23 mouse cellular contexts compared by ENCODE assay signal in the genomic region with DNA sequence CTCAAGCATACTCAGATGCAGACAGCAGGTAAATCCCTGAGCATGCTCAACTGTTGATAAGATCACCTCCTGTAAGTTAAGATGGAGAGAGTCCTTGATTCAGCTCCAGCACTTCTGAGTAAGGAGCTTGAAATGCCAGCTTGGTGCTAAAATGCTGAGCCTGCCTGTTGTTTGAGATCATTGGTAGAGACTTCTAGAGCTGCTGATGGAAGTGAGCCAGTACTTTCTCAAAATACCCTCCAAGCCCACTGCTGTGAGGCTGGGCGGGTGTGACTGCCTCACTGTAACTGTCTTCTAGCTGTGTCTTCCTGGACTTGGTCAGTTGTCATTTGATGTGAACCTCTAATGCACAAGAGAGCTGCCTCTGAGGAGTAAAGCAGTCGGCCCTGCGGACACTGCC. TPM values are rescaled to one million over a fixed set of nuclear protein-coding genes. Genes with fewer than 3 reads are reported as not detected.
DNase-seq lines count a peak whose midpoint lies in the region; ATAC-seq and TF ChIP-seq lines count a peak whose summit lies in the region.
"Had no signal": no experiment of that assay in that cellular context is flagged by ENCODE, and none has a peak within 500 bp of the region (broad histone marks: within the 10 kb centered on the region; RNA-seq: fewer than 3 reads in every experiment).

No protein-coding gene starts in this region.

- H3K27ac ChIP-seq in midbrain, postnatal 0 days (ENCODE audit: low read depth, low read length) = no peak overlapping the region
- no peak overlapping the region for H3K27ac ChIP-seq in midbrain, embryonic 13.5 days
- H3K27ac ChIP-seq: embryonic facial prominence, embryonic 13.5 days; heart, embryonic 13.5 days; stomach, embryonic 15.5 days had no signal

- no peak overlapping the region for H3K4me2 ChIP-seq in midbrain, postnatal 0 days (ENCODE audit: low read depth, low read length, poor library complexity, severe bottlenecking)
- H3K4me2 ChIP-seq in midbrain, embryonic 13.5 days (replicated peaks) = no peak overlapping the region
- H3K4me2 ChIP-seq: embryonic facial prominence, embryonic 13.5 days; heart, embryonic 13.5 days; liver, embryonic 11.5 days; stomach, embryonic 15.5 days had no signal

- H3K9me3 ChIP-seq in midbrain, postnatal 0 days (ENCODE audit: low read length) = no peaks in the 10 kb centered on the region
- H3K9me3 ChIP-seq in midbrain, embryonic 13.5 days = no peaks in the 10 kb centered on the region
- H3K9me3 ChIP-seq: embryonic facial prominence, embryonic 13.5 days; heart, embryonic 13.5 days; stomach, embryonic 15.5 days had no signal

- H3K27me3 ChIP-seq in midbrain, postnatal 0 days (ENCODE audit: insufficient read depth, low read length) = no peaks in the 10 kb centered on the region
- H3K27me3 ChIP-seq in midbrain, embryonic 13.5 days = no peaks in the 10 kb centered on the region
- H3K27me3 ChIP-seq: embryonic facial prominence, embryonic 13.5 days; heart, embryonic 13.5 days; stomach, embryonic 15.5 days had no signal

- H3K4me1 ChIP-seq in midbrain, postnatal 0 days (ENCODE audit: insufficient read depth, low read length) = no peaks in the 10 kb centered on the region; the same call in 1 of the 2 replicates
- peaks cover 14% of the 10 kb centered on the region; the same call in 1 of the 2 replicates for H3K4me1 ChIP-seq in midbrain, embryonic 13.5 days (replicated peaks)
- H3K4me1 ChIP-seq: embryonic facial prominence, embryonic 13.5 days; heart, embryonic 13.5 days; stomach, embryonic 15.5 days had no signal

- H3K4me3 ChIP-seq in midbrain, postnatal 0 days (ENCODE audit: low read depth, low read length) = no peak overlapping the region
- no peak overlapping the region for H3K4me3 ChIP-seq in midbrain, embryonic 13.5 days (replicated peaks)
- H3K4me3 ChIP-seq: embryonic facial prominence, embryonic 13.5 days; heart, embryonic 13.5 days; myocyte; stomach, embryonic 15.5 days had no signal

- intact Hi-C loops in left cerebral cortex, postnatal 14 days (cut with DNase I) = no loop called here

- 0 out of 2 replicates have a peak overlapping the region, but pooled peaks have one; percentile 13 for H3K9ac ChIP-seq in midbrain, postnatal 0 days (replicated peaks; ENCODE audit: low read length, poor library complexity, severe bottlenecking)
- no peak overlapping the region for H3K9ac ChIP-seq in midbrain, embryonic 13.5 days (replicated peaks)
- H3K9ac ChIP-seq: embryonic facial prominence, embryonic 13.5 days; heart, embryonic 13.5 days; stomach, embryonic 15.5 days had no signal

- no peak for ATAC-seq in midbrain, postnatal 0 days (ENCODE audit: low FRiP score)
- ATAC-seq in midbrain, embryonic 13.5 days = no peak

- H3K36me3 ChIP-seq in midbrain, postnatal 0 days (ENCODE audit: insufficient read depth, low read length) = no peaks in the 10 kb centered on the region
- H3K36me3 ChIP-seq in midbrain, embryonic 13.5 days = no peaks in the 10 kb centered on the region
- H3K36me3 ChIP-seq: embryonic facial prominence, embryonic 13.5 days; stomach, embryonic 15.5 days had no signal

- TF ChIP-seq CTCF in midbrain, postnatal 0 days (IDR thresholded peaks at IDR 0.05) = no peak

- WGBS in midbrain, postnatal 0 days = 90% methylated on average over 3 of the region's 3 CpGs
- 87% methylated on average over 3 of the region's 3 CpGs for WGBS in midbrain, embryonic 13.5 days

- DNase-seq in midbrain, postnatal 0 days (ENCODE audit: low spot score) = no peak
- DNase-seq in frontal cortex, postnatal 36 days (ENCODE audit: low spot score in 2 of 2) = peak; percentile 51 to 73
- peak; percentile 59 to 82 for DNase-seq in left cerebral cortex, postnatal 14 days (ENCODE audit: low spot score in 2 of 2)
- peak; percentile 65 to 78 for DNase-seq in right cerebral cortex, postnatal 36 days (ENCODE audit: low spot score in 2 of 2)
- no peak for DNase-seq in thymus, postnatal 4 days
- no peak for DNase-seq in adrenal gland, adult 2 months
- DNase-seq: adrenal gland, adult 8-10 months; cerebellum, adult 9-11 months; gastrocnemius, postnatal 14 days; heart, adult 18-20 months; kidney, adult 8-10 months; kidney, postnatal 25 days; lung, adult 18-20 months; lung, postnatal 14 days; midbrain, embryonic 14.5 days; retina, postnatal 1 day; thymus, adult 2 months had no signal

RNA-seq across cellular contexts. Expression of gene 2010111I01Rik, which starts 51.4 kb away (rescaled TPM):
- 30.3 and 44.8 TPM in 2 replicates for total RNA-seq in midbrain, postnatal 0 days (2014; rRNA removed)
- polyA plus RNA-seq in midbrain, postnatal 0 days (2015; fragmentation: Nextera tagmentation; extraction: Ambion mirVana) = 16.2 and 18.5 TPM in 2 replicates
- polyA plus RNA-seq in midbrain, embryonic 13.5 days (2015; fragmentation: Nextera tagmentation; extraction: Ambion mirVana) = 28.4 and 28.6 TPM in 2 replicates
- 100 to 1,000 TPM in 1 of 2 experiments, 10 to 100 TPM in 1; 80.6 to 105 TPM for total RNA-seq in left cerebral cortex, postnatal 14 days (2021)
- 10 to 100 TPM; 62.1 to 99.2 TPM for total RNA-seq in adrenal gland, adult 2 months (2021)
- polyA plus RNA-seq in adrenal gland, adult 2 months (2012; rRNA removed) = 39.4 and 39.9 TPM in 2 replicates

Comparison
In these comparisons a context has a peak if more than half of its experiments do, and no peak if none do; other contexts are left out.
1. DNase-seq: peak in frontal cortex, postnatal 36 days (2 of 2), left cerebral cortex, postnatal 14 days (2 of 2) and right cerebral cortex, postnatal 36 days (2 of 2); none in midbrain, postnatal 0 days (single experiment), thymus, postnatal 4 days (single experiment) and adrenal gland, adult 2 months (single experiment).